Mouse (Mus musculus) ovary, postnatal 36 days (tissue): ENCODE results near the gene Amy2a3.
"Not testable (repeated sequence)": the region's sequence is repeated elsewhere in the genome, so short reads cannot be mapped to it uniquely, and the experiment has no call there.

ENCODE experiments used
- DNase-seq: peaks from one replicate; pipeline ENCODE4 v3.0.0; 2022; ENCODE audit warnings: low spot score, mixed read lengths

Amy2a3 gene

GRCm38 (mm10) chr3:113323952-113324351, at the start of gene Amy2a3:
TSS of gene Amy2a3 (minus strand) at chr3:113324052.
- DNase-seq: not testable (repeated sequence)

GRCm38 (mm10) chr3:113356558-113356957, 32.7 kb upstream of the Amy2a3 start, which contains the start of gene Amy2a2:
TSS of gene Amy2a2 (minus strand) at chr3:113356658.
- DNase-seq: not testable (repeated sequence)

GRCm38 (mm10) chr3:113345484-113345883, 21.6 kb upstream of the Amy2a3 start:
- not testable (repeated sequence) for DNase-seq

- not testable (repeated sequence) for DNase-seq
These were observed 10.9 kb downstream of the Amy2a3 start for GRCm38 (mm10) chr3:113312937-113313336.

GRCm38 (mm10) chr3:113291349-113291748, 32.5 kb downstream of the Amy2a3 start, which contains the start of gene Amy2a4:
TSS of gene Amy2a4 (minus strand) at chr3:113291449.
- not testable (repeated sequence) for DNase-seq

GRCm38 (mm10) chr3:113280285-113280684, 43.6 kb downstream of the Amy2a3 start:
- not testable (repeated sequence) for DNase-seq

GRCm38 (mm10) chr3:113279586-113279985, 44.3 kb downstream of the Amy2a3 start:
- not testable (repeated sequence) for DNase-seq
